Mouse (Mus musculus) large intestine, adult 2 months (tissue): ENCODE results near the gene Nt5dc1. TPM values are rescaled to one million over a fixed set of nuclear protein-coding genes. Genes with fewer than 3 reads are reported as not detected.

Source experiments
- DNase-seq: peaks from one replicate; pipeline ENCODE4 v3.0.0-alpha.2; 2012; ENCODE audit warnings: low read depth, low spot score
- WGBS: fragments of 180-500 bp; shearing (Covaris S2); methylation state at CpG from one replicate; pipeline ENCODE4 v1.1.7; 2018; 5-methylcytosine and 5-hydroxymethylcytosine counted together
- polyA plus RNA-seq: library from polyadenylated mRNA; depleted of rRNA; stranded (reverse); fragments of >200 nt; gene quantifications from 2 replicates; pipeline ENCODE4 v1.2.3, GENCODE M21; 2012; rRNA removed

The Nt5dc1 gene
- polyA plus RNA-seq, 1 experiment = 3.4 TPM

DNA sequence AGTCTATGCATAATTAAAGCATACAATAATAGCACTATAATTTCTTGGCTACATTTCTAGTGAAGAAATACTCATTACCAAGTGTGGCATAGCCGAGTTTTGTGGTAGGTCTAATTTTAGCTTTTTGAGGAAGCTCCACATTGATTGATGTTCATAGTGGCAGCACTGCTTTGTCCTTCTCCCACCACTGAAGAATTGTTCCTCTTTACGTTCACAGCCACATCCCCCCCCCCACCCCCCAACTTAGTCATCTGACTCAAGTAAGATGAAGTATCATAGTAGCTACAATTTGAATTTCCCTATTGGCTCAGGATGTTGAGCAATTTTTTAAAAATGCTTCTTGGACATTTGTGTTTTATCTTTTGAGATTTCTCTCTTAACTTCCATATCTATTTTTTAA, 168.8 kb downstream of the Nt5dc1 start:
- 56% methylated on average over 2 of the region's 2 CpGs for WGBS
- DNase-seq = no peak

DNA sequence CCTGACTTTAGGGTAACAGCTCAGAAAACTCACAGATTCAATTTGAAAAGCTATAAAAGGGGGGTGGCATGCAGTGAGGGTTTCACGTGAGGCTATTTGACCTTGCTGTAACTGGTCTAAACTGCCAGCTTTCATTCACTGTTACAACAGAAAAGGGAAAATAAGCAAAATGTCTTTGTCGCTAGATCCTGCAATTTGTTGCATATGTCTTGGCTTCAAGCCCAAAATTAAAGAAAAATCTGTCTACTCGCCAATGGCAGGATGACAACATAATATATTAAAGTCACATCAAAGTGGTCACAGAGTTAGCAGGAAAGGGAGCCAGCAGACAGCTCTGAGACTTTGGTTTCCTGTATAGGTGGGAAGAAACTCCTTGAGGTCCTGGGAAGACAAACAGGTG, 170.6 kb downstream of the Nt5dc1 start:
- DNase-seq = no peak
- 19% methylated on average over 3 of the region's 3 CpGs for WGBS

DNA sequence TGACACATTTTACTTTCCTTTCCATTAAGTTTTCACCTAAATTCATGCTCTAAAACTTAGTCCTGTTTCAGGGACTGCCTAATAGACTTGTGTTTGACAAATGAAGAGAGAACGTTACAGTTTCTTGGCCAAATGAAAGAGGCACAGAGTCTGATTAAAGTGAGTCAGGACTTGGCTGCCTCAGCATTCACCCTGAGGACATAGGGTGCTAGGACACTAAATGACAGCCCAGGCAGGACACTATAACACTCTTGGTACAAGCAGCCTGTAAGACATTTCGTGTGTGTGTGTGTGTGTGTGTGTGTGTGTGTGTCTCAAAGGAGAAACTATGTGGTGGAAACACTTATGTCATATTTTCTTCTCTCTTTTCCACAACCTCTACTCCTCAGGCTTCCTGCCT, 172.2 kb downstream of the Nt5dc1 start:
- DNase-seq = no peak
- WGBS = 61% methylated on average over 2 of the region's 2 CpGs

DNA sequence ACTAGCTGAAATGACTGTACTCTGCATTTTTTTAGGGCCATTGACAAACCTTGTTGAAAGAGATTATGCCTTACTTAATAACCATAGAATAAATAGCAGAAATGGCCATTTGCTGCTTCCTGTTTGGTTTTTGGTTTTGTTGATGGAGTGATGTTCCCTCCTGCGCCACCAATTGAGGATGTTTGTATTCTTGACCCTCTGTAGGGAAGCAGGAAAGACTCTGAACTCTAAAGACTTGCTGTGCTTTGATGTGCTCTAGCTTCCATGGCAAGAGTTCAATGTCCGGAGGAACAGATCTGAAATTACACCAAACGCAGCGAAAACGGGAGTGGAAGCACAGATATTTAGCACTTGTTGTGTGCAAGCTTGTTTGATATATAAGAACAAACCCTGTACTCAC, 173.6 kb downstream of the Nt5dc1 start:
- no peak for DNase-seq
- WGBS = 64% methylated on average over 5 of the region's 5 CpGs

DNA sequence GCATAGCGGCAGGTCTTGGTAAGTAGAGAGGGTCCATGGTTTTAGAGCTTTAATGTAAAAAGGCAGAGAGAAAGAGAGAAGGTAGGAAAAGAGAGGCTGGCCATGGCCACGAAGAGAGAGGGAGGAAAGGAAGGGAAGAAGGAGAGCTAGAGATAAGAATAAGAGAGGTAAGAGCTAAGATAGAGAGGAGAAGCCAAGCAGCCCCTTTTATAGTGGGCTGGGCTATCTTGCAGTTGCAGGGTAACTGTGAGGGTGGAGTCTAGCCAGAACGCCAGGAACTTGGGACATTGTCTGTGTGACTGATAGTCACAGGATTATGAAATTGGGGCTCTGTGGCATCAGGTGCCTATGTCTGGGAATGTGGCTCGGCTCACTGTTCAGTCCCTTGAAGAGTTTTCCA, 179.8 kb downstream of the Nt5dc1 start:
- 61% methylated on average over 4 of the region's 4 CpGs for WGBS
- no peak for DNase-seq

Other genes starting within 250 kb of the Nt5dc1 start
- gene Dse, start 210.8 kb downstream of the Nt5dc1 start, polyA plus RNA-seq = 2.5 and 6.7 TPM in 2 replicates
- 15.6 and 19.0 TPM in 2 replicates for gene Tspyl1, start 136.4 kb downstream of the Nt5dc1 start, polyA plus RNA-seq
- gene Tspyl4, start 121.1 kb downstream of the Nt5dc1 start, polyA plus RNA-seq = 3.5 and 3.8 TPM in 2 replicates
- not detected in 2 replicates for gene Col10a1, start 28.6 kb downstream of the Nt5dc1 start, polyA plus RNA-seq
- 8.5 and 21.8 TPM in 2 replicates for gene Frk, start 64.8 kb upstream of the Nt5dc1 start, polyA plus RNA-seq